ENCODE assay signal across 9 mouse cellular contexts in the genomic region with DNA sequence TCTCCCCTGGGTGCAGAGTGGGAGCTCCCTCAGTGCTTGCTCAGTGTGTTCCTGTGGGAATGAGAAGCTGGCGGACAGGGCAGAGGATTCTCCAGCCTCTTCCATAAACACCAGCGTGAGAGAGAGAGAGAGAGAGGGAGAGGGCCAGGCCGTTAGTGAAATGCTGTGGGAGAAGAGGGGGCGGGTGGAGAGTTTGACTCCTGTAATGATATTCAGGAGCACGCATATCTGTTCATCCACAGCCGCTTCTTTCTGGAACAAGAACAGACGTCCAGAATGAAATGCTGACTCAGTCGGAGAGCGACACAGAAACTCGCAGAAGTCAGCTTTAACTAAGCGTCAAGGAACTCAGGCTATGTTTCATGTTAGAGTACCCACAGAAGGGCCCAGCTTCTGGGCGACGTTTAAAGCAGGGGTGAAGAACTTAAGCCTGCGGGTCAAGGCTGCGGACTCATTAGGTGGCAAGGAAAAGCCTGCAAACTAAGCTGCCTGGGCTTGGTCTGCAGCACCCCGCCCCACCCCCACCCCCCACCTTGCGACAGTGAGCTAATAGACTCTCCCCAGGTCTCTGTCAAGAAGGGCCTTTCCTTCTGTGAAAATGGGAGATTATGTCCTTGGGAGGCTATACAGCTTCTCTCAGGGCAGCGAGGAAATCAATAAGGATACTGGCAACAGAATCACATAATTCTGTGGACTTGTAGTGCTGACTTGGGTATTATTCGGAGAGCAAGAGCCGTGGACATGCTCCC.
DNase-seq lines count a peak whose midpoint lies in the region; ATAC-seq lines count a peak whose summit lies in the region.
"Had no signal": no experiment of that assay in that cellular context is flagged by ENCODE, and none has a peak within 500 bp of the region (broad histone marks: within the 10 kb centered on the region; RNA-seq: fewer than 3 reads in every experiment).

No protein-coding gene starts in this region.

- 33% methylated on average over 20 of the region's 20 CpGs for WGBS in heart, embryonic 13.5 days
- 32% methylated on average over 20 of the region's 20 CpGs for WGBS in embryonic facial prominence, embryonic 14.5 days
- WGBS in liver, embryonic 12.5 days (ENCODE audit: insufficient replicate concordance): 44% methylated on average over 20 of the region's 20 CpGs

- peaks cover 8% of the 10 kb centered on the region; the same call in 1 of the 2 replicates for H3K4me1 ChIP-seq in heart, embryonic 13.5 days
- H3K4me1 ChIP-seq in embryonic facial prominence, embryonic 14.5 days (ENCODE audit: control insufficient read depth, insufficient read depth, low read length): no peaks in the 10 kb centered on the region
- no peaks in the 10 kb centered on the region for H3K4me1 ChIP-seq in liver, embryonic 12.5 days

- intact Hi-C loops in heart, postnatal 14 days (cut with DNase I): no loop called here
- intact Hi-C loops in left cerebral cortex, postnatal 10 days (cut with DNase I): no loop called here

- no peaks in the 10 kb centered on the region for H3K9me3 ChIP-seq in heart, embryonic 13.5 days
- H3K9me3 ChIP-seq in embryonic facial prominence, embryonic 14.5 days (ENCODE audit: control insufficient read depth, low read length): no peaks in the 10 kb centered on the region
- H3K9me3 ChIP-seq in liver, embryonic 12.5 days (replicated peaks): no peaks in the 10 kb centered on the region

- H3K4me2 ChIP-seq in heart, embryonic 13.5 days: peak overlapping the region; percentile 62
- H3K4me2 ChIP-seq in embryonic facial prominence, embryonic 14.5 days (ENCODE audit: low read depth, low read length): peak overlapping the region; percentile 11; the same call in 1 of the 2 replicates
- H3K4me2 ChIP-seq in liver, embryonic 12.5 days: no peak overlapping the region

- no peaks in the 10 kb centered on the region for H3K27me3 ChIP-seq in heart, embryonic 13.5 days (replicated peaks)
- H3K27me3 ChIP-seq in embryonic facial prominence, embryonic 14.5 days (replicated peaks; ENCODE audit: control insufficient read depth, insufficient read depth, low read length): no peaks in the 10 kb centered on the region
- no peaks in the 10 kb centered on the region for H3K27me3 ChIP-seq in liver, embryonic 12.5 days (replicated peaks)

- H3K4me3 ChIP-seq in heart, embryonic 13.5 days: peak overlapping the region; percentile 27
- H3K4me3 ChIP-seq in embryonic facial prominence, embryonic 14.5 days (ENCODE audit: low read depth, low read length): no peak overlapping the region
- H3K4me3 ChIP-seq in liver, embryonic 12.5 days: no peak overlapping the region

- DNase-seq in heart, postnatal 14 days: no peak
- peak; percentile 58 to 65 for DNase-seq in left cerebral cortex, adult 18-20 months (ENCODE audit: low spot score in 2 of 2)
- DNase-seq in left cerebral cortex, postnatal 10 days (ENCODE audit: extremely low spot score in 1 of 2, low spot score in 2 of 2): no peak
- DNase-seq in embryonic facial prominence, embryonic 14.5 days (ENCODE audit: low spot score): peak; percentile 27
- DNase-seq in right cerebral cortex, adult 2 months (ENCODE audit: low spot score in 2 of 2): peak; percentile 48 to 52
- no peak for DNase-seq in thymus, postnatal 0 days (ENCODE audit: low spot score)
- DNase-seq: adrenal gland, postnatal 14 days had no signal

- H3K9ac ChIP-seq in heart, embryonic 13.5 days: peak overlapping the region; percentile 50
- no peak overlapping the region for H3K9ac ChIP-seq in embryonic facial prominence, embryonic 14.5 days (ENCODE audit: low read depth, low read length)
- no peak overlapping the region for H3K9ac ChIP-seq in liver, embryonic 12.5 days

- ATAC-seq in heart, embryonic 13.5 days (ENCODE audit: extremely low read depth, insufficient number of reproducible peaks, low FRiP score, low TSS enrichment): no peak
- no peak for ATAC-seq in embryonic facial prominence, embryonic 14.5 days (ENCODE audit: low read depth)
- ATAC-seq in liver, embryonic 12.5 days: no peak

- no peaks in the 10 kb centered on the region for H3K36me3 ChIP-seq in heart, embryonic 13.5 days
- no peaks in the 10 kb centered on the region for H3K36me3 ChIP-seq in embryonic facial prominence, embryonic 14.5 days (ENCODE audit: control insufficient read depth, insufficient read depth, low read length)
- H3K36me3 ChIP-seq in liver, embryonic 12.5 days: no peaks in the 10 kb centered on the region

- H3K27ac ChIP-seq in heart, embryonic 13.5 days (replicated peaks): no peak overlapping the region
- H3K27ac ChIP-seq in embryonic facial prominence, embryonic 14.5 days (replicated peaks; ENCODE audit: low read depth, low read length): no peak overlapping the region
- H3K27ac ChIP-seq in liver, embryonic 12.5 days: no peak overlapping the region

Comparison
In these comparisons a context has a peak if more than half of its experiments do, and no peak if none do; other contexts are left out.
1. DNase-seq: peak in left cerebral cortex, adult 18-20 months (2 of 2), embryonic facial prominence, embryonic 14.5 days (single experiment) and right cerebral cortex, adult 2 months (2 of 2); none in heart, postnatal 14 days (0 of 2), left cerebral cortex, postnatal 10 days (0 of 2) and thymus, postnatal 0 days (single experiment).